Mouse (Mus musculus): ENCODE results near the gene Isy1. TPM values are rescaled to one million over a fixed set of nuclear protein-coding genes. Genes with fewer than 3 reads are reported as not detected.

Gene Isy1
- polyA plus RNA-seq, 1 experiment from 2014 or later: 21.1 TPM

DNA sequence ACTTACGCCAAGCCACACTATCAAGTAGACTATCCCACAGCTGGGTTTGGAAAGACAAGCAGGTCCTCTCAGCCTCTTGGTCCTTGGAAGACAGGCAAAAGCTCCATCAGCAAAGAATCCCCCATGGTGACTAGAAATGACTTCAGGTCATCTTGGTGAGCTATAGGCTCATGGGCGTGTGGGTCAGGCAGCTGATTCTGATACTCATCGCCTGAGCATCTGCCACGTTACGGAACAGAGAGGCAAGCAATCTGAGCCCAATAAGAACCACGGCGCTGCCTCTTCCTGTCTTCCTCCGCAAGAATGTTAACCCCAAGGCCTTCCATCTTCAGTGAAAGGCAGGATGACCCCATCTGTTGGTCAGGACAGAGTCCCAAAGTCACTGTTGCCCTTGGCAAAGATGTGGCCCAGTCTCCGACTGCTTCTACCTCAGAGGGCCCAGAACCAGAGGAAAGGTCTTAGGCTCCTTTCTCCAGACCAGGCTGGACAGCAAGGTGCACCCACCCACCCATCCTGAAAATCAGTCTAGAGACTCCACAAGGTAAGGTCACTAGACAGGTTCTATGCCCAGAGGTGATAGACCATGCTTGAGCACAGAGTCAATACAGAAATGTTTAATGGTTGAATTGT lies 50.2 kb downstream of the Isy1 start:
- peaks cover 16% of the 10 kb centered on the region for H3K36me3 ChIP-seq (replicated peaks; ENCODE audit: control insufficient read depth, insufficient read depth)
- DNase-seq (ENCODE audit: low spot score): no peak
- H3K9ac ChIP-seq: no peak overlapping the region
- 94% methylated on average over 9 of the region's 9 CpGs for WGBS
- H3K4me2 ChIP-seq (replicated peaks): no peak overlapping the region
- no peaks in the 10 kb centered on the region for H3K9me3 ChIP-seq (ENCODE audit: control insufficient read depth, low read length)
- no peak for ATAC-seq (ENCODE audit: low FRiP score)
- H3K4me3 ChIP-seq (replicated peaks; ENCODE audit: low read length): no peak overlapping the region
- no peak overlapping the region for H3K27ac ChIP-seq
- peaks cover 10% of the 10 kb centered on the region; the same call in 1 of the 2 replicates for H3K4me1 ChIP-seq (replicated peaks; ENCODE audit: control insufficient read depth, insufficient read depth, low read length)
- no peaks in the 10 kb centered on the region for H3K27me3 ChIP-seq (ENCODE audit: control insufficient read depth, insufficient read depth, low read length)

GRCm38 (mm10) chr6:87787108-87787890 lies 51.3 kb downstream of the Isy1 start:
- no peak overlapping the region for H3K4me2 ChIP-seq (replicated peaks)
- H3K9me3 ChIP-seq (ENCODE audit: control insufficient read depth, low read length): no peaks in the 10 kb centered on the region
- DNase-seq (ENCODE audit: low spot score) (no peak), ATAC-seq (ENCODE audit: low FRiP score) (no peak)
- H3K4me1 ChIP-seq (replicated peaks; ENCODE audit: control insufficient read depth, insufficient read depth, low read length): peaks cover 10% of the 10 kb centered on the region; the same call in 1 of the 2 replicates
- H3K4me3 ChIP-seq (replicated peaks; ENCODE audit: low read length): no peak overlapping the region
- no peaks in the 10 kb centered on the region for H3K27me3 ChIP-seq (ENCODE audit: control insufficient read depth, insufficient read depth, low read length)
- 89% methylated on average over 6 of the region's 6 CpGs for WGBS
- H3K27ac ChIP-seq: no peak overlapping the region
- peaks cover 9% of the 10 kb centered on the region for H3K36me3 ChIP-seq (replicated peaks; ENCODE audit: control insufficient read depth, insufficient read depth)
- no peak overlapping the region for H3K9ac ChIP-seq

GRCm38 (mm10) chr6:87786621-87787020 lies 52.0 kb downstream of the Isy1 start:
- H3K4me1 ChIP-seq (replicated peaks; ENCODE audit: control insufficient read depth, insufficient read depth, low read length): peaks cover 10% of the 10 kb centered on the region; the same call in 1 of the 2 replicates
- no peaks in the 10 kb centered on the region for H3K27me3 ChIP-seq (ENCODE audit: control insufficient read depth, insufficient read depth, low read length)
- H3K36me3 ChIP-seq (replicated peaks; ENCODE audit: control insufficient read depth, insufficient read depth): peaks cover 4% of the 10 kb centered on the region; the same call in 1 of the 2 replicates
- no peak overlapping the region for H3K4me3 ChIP-seq (replicated peaks; ENCODE audit: low read length)
- H3K4me2 ChIP-seq (replicated peaks): no peak overlapping the region
- no peak for DNase-seq (ENCODE audit: low spot score)
- 82% methylated on average over 5 of the region's 5 CpGs for WGBS
- no peak overlapping the region for H3K9ac ChIP-seq
- no peaks in the 10 kb centered on the region for H3K9me3 ChIP-seq (ENCODE audit: control insufficient read depth, low read length)
- ATAC-seq (ENCODE audit: low FRiP score): no peak
- H3K27ac ChIP-seq: no peak overlapping the region

DNA sequence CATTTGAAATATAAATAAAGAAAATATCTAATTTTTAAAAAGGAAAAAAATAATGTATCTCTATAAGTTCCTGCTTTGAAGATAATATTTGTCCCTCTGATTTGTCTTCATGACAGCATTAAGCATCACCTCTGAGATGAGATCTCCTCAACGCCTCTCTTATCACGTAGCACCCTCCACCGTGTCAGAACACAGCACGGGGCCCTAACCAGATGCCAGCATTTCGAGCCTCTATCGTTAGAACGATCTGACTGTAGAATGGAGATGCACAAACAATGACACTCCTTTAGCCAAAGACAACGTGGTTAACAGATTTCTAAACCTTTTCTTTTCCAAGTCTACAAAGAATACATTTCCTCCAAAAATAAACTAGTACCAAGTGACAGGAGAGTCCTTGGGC lies 54.6 kb downstream of the Isy1 start:
- no peak overlapping the region for H3K4me2 ChIP-seq (replicated peaks)
- H3K9ac ChIP-seq: no peak overlapping the region
- H3K4me1 ChIP-seq (replicated peaks; ENCODE audit: control insufficient read depth, insufficient read depth, low read length): 0 out of 2 replicates have a peak, but pooled peaks cover 3% of the 10 kb centered on the region
- DNase-seq (ENCODE audit: low spot score) (no peak), ATAC-seq (ENCODE audit: low FRiP score) (no peak)
- H3K4me3 ChIP-seq (replicated peaks; ENCODE audit: low read length): no peak overlapping the region
- no peaks in the 10 kb centered on the region for H3K36me3 ChIP-seq (replicated peaks; ENCODE audit: control insufficient read depth, insufficient read depth)
- H3K27ac ChIP-seq: no peak overlapping the region
- no peaks in the 10 kb centered on the region for H3K27me3 ChIP-seq (ENCODE audit: control insufficient read depth, insufficient read depth, low read length)
- WGBS: 82% methylated on average over 8 of the region's 8 CpGs
- H3K9me3 ChIP-seq (ENCODE audit: control insufficient read depth, low read length): no peaks in the 10 kb centered on the region

DNA sequence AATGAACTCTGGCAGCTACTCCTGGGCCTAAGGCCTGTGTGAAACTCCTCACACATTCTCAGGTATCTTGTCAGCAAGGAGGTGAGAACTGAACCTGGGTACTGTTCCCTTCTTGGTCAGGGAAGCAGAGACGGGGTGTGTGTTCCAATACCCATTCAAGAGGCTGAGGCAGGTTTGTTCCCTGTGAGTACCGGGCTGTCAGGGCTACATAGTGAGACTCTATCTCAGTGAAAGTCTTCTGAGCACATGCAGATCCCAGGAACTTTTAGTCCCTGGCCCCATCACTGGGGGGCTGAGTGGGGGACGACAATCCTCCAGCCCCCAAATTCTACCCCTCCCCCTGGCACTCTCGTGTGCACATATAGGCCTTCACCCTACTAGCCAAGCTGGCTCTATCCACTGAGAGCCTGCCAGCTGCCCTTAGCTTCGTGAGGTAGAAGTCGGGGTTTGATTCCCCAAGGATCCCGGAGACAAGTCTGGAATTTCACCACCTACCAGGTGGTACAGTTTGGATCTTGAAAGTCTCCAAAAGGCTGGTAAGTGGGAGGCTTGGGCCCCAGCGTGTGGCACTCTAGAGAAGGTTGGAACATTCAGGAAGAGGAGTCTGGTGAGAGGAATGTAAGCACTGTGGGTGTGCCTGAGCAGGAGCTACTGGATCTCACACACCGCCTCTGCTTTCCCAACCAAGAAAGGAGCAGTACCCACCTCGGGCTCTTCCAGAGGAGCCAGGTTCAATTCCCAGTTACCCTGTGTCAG lies 57.9 kb downstream of the Isy1 start:
- no peaks in the 10 kb centered on the region for H3K36me3 ChIP-seq (replicated peaks; ENCODE audit: control insufficient read depth, insufficient read depth)
- 84% methylated on average over 10 of the region's 10 CpGs for WGBS
- H3K27me3 ChIP-seq (ENCODE audit: control insufficient read depth, insufficient read depth, low read length): no peaks in the 10 kb centered on the region
- H3K9me3 ChIP-seq (ENCODE audit: control insufficient read depth, low read length): no peaks in the 10 kb centered on the region
- H3K4me2 ChIP-seq (replicated peaks): no peak overlapping the region
- ATAC-seq (ENCODE audit: low FRiP score) (no peak), DNase-seq (ENCODE audit: low spot score) (no peak)
- H3K9ac ChIP-seq: no peak overlapping the region
- no peak overlapping the region for H3K4me3 ChIP-seq (replicated peaks; ENCODE audit: low read length)
- no peak overlapping the region for H3K27ac ChIP-seq
- no peaks in the 10 kb centered on the region for H3K4me1 ChIP-seq (replicated peaks; ENCODE audit: control insufficient read depth, insufficient read depth, low read length)

DNA sequence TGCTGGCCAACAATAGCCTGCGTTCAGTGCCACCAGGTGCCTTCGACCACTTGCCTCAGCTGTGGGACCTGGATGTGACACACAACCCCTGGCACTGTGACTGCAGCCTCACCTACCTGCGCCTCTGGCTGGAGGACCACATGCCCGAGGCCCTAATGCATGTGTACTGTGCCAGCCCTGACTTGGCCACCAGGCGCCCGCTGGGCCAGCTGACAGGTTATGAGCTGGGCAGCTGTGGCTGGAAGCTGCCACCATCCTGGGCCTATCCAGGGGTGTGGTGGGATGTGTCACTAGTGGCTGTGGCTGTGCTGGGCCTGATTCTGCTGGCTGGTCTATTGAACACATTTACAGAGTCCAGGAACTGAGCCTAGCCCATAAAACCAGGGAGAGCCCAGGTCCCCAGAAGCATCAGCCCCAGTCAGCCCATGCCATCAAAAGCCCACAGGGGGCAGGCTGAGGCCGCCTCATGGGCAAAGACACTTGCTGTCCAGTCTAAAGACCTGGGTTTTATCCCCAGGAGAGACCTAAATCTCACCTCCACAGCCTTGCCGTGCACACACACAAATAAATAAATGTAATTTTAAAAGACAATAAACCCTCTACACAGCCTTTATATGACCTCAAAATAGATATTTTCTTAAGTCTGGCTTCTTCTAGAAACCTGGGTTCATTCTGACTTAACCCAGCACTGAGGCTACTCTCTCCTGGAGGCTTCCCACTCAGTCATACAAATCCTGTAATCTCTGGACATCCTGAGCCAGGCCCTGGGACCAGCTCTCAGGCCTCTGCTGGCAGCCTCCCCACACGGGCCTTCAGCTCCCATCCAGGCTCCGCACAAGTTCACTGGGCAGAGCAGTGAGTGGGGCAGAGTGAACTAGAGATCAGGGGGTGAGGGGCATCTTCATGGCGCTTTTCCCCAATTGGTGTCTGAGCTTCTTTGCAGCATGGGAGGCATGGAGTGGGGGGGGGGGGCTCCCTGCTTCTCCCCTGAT lies 59.1 kb downstream of the Isy1 start:
- WGBS: 84% methylated on average over 11 of the region's 11 CpGs
- H3K4me1 ChIP-seq (replicated peaks; ENCODE audit: control insufficient read depth, insufficient read depth, low read length): no peaks in the 10 kb centered on the region
- no peaks in the 10 kb centered on the region for H3K9me3 ChIP-seq (ENCODE audit: control insufficient read depth, low read length)
- no peak for ATAC-seq (ENCODE audit: low FRiP score)
- H3K9ac ChIP-seq: no peak overlapping the region
- H3K27me3 ChIP-seq (ENCODE audit: control insufficient read depth, insufficient read depth, low read length): no peaks in the 10 kb centered on the region
- no peaks in the 10 kb centered on the region for H3K36me3 ChIP-seq (replicated peaks; ENCODE audit: control insufficient read depth, insufficient read depth)
- no peak for DNase-seq (ENCODE audit: low spot score)
- H3K4me3 ChIP-seq (replicated peaks; ENCODE audit: low read length): no peak overlapping the region
- no peak overlapping the region for H3K27ac ChIP-seq
- no peak overlapping the region for H3K4me2 ChIP-seq (replicated peaks)

DNA sequence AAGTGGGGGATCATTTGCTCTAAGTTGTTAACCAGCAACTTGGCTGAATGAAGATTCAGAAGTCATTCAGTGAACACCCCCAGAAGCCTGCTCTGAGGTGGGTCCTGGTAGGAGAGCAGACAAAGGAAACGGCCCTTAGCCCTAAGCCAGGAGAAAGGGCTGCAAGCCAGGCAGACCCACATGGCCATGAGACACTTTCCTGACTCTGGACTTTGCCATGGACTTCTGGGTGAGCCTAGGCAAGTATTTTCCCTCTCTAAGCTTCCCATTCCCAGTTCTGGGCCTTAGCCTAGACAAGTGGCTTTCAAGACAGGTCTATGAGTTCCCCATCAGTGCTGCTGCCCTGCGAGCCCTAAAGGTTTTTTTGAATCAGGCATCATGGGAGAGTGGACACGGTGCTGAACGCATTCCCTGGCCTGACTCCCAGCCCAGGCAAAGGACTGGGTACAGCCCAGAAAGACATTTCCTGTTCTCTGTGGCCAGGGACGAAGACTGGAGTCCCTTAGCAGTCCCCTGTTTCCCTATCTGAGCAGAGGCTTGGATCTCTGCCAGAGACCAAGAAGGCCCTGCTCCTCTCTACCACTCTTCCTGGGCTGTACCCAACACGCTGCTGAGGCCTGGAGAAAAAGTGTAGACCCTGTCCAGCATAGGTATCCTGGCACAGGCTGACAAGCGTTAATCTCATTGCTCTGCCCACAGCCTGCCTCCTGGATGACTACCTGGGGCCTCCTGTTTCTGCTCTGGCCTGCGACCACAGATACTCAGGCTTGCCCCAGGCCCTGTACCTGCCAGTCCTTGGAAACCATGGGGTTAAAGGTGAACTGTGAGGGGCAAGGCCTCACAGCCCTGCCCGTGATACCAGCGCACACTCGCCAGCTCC lies 60.1 kb downstream of the Isy1 start:
- no peaks in the 10 kb centered on the region for H3K27me3 ChIP-seq (ENCODE audit: control insufficient read depth, insufficient read depth, low read length)
- 80% methylated on average over 11 of the region's 11 CpGs for WGBS
- H3K36me3 ChIP-seq (replicated peaks; ENCODE audit: control insufficient read depth, insufficient read depth): no peaks in the 10 kb centered on the region
- no peak overlapping the region for H3K27ac ChIP-seq
- ATAC-seq (ENCODE audit: low FRiP score): no peak
- H3K4me1 ChIP-seq (replicated peaks; ENCODE audit: control insufficient read depth, insufficient read depth, low read length): no peaks in the 10 kb centered on the region
- no peak overlapping the region for H3K4me3 ChIP-seq (replicated peaks; ENCODE audit: low read length)
- no peak for DNase-seq (ENCODE audit: low spot score)
- no peak overlapping the region for H3K4me2 ChIP-seq (replicated peaks)
- no peak overlapping the region for H3K9ac ChIP-seq
- no peaks in the 10 kb centered on the region for H3K9me3 ChIP-seq (ENCODE audit: control insufficient read depth, low read length)

- DNase-seq (ENCODE audit: low spot score) (no peak), ATAC-seq (ENCODE audit: low FRiP score) (no peak)
- Histone ChIP-seq H3K9me3 (ENCODE audit: control insufficient read depth, low read length) (no peaks in the 10 kb centered on the region), H3K4me3 (replicated peaks; ENCODE audit: low read length) (no peak within 1 kb of the TSS), H3K27me3 (ENCODE audit: control insufficient read depth, insufficient read depth, low read length) (no peaks in the 10 kb centered on the region), H3K9ac (no peak within 1 kb of the TSS), H3K36me3 (replicated peaks; ENCODE audit: control insufficient read depth, insufficient read depth) (no peaks in the 10 kb centered on the region), H3K4me1 (replicated peaks; ENCODE audit: control insufficient read depth, insufficient read depth, low read length) (no peaks in the 10 kb centered on the region), H3K4me2 (replicated peaks) (no peak within 1 kb of the TSS), H3K27ac (no peak within 1 kb of the TSS)
- WGBS: 74% methylated on average over 2 of the region's 2 CpGs
Measured at GRCm38 (mm10) chr6:87777842-87778241, 60.8 kb downstream of the Isy1 start, which contains the start of gene Gp9. Gene Gp9 (plus strand): TSS chr6:87778072.

All from hindbrain, embryonic 14.5 days (tissue).